Mouse (Mus musculus) layer of hippocampus, adult 8-10 months (tissue): Measurements from ENCODE around the gene Scyl3. TPM values are rescaled to one million over a fixed set of nuclear protein-coding genes. Genes with fewer than 3 reads are reported as not detected.

Experiments
- DNase-seq, 2 experiments: peaks; one replicate each; pipeline ENCODE4 v3.0.0; 2022; ENCODE audit warnings: low spot score in 2 of 2
- total RNA-seq, 4 experiments: library from RNA; stranded (reverse); gene quantifications; 2 replicates each; pipeline ENCODE4 v1.2.4; 2022

Scyl3 gene
- total RNA-seq = 10 to 100 TPM; 21.3 to 27.5 (median 25.5) TPM

DNA sequence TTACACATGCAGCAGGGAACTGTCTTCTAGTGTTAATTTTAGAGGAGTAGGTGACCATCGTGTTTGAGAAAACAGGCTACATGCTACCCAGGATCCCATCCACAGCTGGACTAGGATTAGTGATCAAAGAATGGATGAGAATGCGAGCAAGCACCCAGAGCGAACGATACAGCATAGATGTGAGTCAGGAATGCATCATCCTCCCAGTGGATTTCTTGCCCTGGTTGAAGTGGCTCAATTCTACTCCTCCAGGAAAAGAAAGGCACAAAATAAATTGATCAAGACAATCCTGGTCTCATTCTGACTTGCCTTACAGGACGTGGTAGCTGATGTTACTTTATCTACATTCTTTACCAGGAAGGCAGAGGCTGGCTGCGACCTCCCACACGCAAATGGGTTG, at the start of gene Scyl3:
Gene Scyl3 (plus strand): TSS at position 255 of the 400 bp plus-strand sequence.
- DNase-seq = no peak

DNA sequence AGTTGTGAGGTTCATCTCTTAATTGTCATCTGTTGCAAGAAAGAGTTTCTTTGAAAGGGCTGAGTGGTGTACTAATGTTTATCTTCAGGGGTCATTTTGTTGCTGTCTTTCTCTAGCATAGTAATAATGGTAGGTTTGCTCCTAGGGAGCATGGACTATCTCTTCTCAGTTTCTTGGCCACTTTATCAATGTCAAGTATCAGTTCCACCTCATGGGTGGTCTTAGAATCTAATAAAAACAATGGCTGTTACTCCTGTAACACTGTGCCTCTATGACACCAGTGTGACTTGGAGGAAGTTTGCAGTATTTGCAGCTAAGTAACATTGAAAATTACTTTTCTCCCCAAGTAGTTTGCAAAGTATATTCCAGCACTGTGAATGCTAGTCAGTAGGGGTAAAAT, 39.3 kb upstream of the Scyl3 start:
- no peak for DNase-seq

DNA sequence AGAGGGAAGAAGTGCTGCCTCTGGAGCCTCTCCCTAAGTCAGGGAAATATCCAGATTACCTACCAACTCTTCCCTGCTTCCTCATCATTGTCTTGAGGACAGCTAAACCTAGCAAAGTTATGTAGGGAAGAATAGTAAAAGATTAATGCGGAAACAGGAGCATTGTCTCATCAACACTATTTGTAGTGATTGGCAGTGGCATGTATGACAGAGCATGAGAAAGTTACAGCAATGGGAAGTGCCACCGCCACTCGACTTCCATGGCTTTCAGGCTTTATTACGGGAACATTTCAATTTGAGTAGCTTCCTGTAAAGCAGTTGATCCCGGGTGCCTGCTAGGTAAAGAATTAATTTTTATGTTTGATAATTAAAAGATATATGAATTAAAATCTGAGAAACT, 35.6 kb upstream of the Scyl3 start:
- DNase-seq = no peak

DNA sequence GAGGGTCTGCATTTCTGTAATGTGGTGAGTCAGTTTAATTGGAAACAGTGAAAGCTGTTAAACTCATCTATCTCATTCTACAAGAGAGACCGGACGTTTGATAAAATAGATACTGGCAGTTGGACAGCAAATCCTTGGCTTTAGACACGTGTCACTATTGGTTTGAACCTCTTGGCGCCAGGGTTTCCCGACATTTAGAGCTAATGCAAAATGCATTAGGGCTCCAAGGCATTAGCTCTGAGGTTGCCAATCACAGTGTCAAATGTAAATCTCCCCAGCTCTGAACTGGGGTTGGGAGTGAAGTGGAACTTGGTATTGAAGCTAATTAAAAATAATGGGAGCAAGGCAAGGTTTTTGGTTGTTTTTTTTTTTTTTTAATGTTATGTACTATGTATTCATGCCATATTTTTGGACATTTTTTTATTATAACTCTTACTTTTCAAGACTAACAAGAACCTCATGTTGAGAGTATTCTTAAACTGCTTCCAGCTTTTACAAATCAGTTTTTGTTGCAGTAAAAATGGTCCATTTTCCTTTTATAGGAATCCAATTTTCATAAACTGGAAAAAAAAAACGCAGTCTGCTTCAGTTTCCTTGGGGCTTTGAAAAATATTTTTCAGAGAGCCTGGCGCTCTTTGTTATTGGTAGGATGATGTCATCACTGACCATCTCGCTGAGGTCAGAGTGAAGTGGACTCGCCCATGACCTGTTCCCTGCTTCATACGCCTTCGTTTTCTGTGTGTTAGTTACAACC, 34.9 kb upstream of the Scyl3 start:
- DNase-seq = no peak

DNA sequence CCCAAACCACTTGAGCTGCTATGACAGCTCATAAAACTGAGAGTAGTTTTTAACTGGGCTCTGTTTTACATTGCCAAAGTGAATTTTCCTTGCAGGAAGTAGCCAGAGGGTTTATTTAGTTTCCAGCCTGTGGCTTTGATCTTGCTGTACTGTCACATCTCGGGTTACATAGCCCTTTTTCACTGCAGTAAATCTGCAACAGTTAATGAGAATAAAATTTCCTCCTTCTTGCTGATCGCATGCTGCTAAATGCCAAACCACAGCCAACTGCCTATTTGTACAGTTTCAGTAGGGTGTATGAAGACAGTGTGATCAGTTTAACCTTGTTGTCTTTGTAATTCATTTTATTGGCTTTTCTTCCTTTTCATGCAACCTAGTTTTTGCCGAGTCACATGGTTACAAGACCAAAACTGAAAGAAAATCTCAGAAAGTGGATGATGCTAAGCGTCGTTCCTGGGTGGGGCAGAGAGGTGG, 30.6 kb upstream of the Scyl3 start:
- DNase-seq = no peak

DNA sequence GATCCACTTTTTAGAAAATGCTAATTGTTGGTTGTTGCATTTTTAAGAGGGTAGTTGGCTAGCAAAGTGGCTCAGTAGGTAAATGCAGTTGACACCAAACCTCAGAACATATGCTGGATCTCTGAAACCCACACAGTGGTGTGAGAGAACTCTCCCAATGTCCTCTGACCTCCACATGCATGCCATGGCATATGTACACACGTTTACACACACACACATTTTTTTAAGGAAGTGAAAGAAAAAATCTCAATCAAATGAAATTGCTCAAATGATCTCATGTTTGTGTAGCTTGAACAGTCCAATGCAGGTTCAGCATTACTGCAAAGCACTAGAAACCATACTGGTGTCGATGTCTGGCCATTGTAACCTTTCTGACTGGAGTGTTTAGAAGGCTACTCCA, 29.3 kb upstream of the Scyl3 start:
- DNase-seq = no peak

DNA sequence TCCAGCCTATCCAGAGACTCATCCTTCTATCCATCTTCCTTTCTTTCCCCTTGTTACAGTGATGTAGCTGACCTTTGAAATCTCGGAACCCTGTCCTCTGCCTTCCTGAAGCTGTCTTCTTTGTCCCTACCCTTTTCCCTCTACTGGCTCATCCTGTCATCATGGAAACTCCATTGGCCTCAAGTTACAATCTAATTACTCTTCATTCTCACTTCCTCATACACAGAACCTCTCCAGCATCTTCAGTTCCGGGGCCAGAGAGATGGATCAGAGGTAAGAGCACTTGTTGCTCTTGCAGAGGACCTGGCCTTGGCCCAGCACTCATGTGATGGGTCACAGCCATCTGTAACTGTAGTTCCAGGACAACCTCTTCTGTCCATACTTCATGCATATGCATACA, 28.7 kb upstream of the Scyl3 start:
- DNase-seq = no peak

DNA sequence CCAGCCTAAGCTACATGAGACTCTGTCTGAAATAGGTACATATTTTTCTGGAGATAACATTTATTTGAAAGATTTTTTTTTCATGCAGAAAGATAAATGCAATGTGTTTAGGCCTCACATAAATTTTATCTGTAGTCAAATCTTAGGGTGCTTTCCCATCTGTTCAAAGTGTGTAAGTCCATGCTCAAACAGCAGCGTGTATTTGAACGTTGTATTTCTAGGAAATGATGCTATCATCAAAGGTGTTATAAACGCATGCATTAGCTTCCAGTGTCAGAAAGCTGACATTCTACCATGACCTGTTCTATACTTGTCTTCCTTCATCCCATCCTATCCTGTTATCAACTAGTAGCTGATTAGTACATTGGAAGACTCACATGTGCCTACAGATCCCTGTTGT, 25.5 kb upstream of the Scyl3 start:
- no peak for DNase-seq

DNA sequence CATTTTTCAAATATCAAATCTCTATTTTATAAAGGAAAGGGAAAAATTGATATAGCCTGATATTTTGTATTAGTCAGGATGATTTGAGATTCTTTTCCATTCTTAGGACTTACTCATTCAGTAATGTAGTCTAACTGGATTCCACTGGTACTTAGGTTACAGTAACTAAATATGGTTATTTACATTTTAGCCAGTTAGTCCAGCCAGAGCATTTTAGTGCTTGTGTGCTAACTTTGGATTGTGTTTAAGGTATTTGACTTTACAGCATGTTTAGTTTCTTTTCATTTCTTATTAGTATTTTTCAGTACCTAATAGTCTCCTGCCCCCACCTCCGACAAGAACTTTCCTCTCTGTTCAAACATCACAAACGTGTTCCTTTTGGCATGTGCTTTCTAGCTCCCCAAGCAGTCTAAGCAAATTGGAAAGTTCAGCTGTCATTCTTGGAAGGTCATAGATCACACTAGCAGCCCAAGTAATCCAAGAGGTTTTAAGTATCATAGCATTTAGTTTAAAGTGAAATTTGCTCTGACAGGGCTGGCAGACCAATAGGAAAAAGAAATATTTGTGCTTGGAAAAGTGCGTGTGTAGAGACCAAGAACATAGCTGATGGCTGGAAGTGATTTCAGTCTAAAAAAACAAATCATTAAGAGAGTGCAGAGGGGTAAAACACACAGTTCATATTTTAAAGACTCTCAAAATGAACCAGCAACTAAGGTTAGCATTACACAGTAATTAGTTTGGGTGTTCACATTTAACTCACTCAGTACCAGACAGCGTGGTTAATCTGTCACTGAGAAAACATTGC, 21.7 kb upstream of the Scyl3 start:
- no peak for DNase-seq

DNA sequence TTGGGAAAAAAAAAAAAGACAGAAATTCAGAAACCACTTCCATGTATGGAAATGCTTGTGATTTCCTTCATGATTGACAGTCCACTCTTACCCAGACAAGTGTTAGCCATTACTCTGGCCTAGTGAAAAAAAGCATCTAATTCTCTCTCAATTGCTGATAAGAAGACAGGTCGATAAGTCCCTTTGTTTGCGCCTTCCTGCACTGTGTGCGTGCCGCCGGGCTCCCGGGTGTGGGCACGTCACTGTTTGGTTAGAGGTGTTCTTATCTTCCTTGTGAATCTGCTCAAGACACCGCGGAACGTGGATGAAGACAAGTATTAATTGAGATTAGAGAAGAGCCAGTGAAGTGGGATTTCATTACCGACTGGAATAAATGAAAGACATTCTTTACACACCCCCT, 20.5 kb upstream of the Scyl3 start:
- DNase-seq = no peak

DNA sequence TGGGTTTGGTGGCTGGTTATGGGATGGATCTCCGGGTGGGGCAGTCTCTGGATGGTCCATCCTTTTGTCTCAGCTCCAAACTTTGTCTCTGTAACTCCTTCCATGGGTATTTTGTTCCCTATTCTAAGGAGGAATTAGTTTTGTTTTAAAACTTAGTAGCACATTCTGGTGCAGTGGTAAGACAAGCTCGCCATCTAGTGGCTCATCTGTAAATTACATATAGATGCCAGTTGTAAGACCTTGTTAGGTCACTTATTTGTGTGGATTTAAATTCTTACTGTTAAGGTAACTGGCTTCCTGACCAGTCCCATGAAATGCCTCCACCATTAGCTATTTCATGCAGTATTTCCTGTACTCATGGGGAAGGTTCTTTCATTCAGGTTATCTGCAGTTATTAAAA, 18.6 kb upstream of the Scyl3 start:
- no peak for DNase-seq

DNA sequence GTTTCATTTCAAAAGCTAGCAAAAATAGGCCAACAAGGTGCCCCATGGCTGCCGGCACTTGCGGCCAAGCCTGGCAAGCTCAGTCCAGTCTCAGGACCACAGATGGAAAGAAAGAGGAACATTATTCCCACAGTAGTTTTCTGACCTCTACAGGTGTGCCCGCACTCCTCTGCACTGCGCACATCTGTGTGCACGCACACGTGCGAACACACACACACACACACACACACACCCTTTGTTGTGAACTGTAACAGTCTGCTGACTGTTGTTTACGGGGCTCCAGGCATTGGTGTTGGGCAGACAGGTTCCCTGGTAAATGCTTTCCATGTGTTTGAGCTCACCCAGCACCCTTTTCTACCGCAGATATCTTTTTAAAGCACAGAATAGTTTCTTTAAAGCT, 18.1 kb upstream of the Scyl3 start:
- DNase-seq = no peak

DNA sequence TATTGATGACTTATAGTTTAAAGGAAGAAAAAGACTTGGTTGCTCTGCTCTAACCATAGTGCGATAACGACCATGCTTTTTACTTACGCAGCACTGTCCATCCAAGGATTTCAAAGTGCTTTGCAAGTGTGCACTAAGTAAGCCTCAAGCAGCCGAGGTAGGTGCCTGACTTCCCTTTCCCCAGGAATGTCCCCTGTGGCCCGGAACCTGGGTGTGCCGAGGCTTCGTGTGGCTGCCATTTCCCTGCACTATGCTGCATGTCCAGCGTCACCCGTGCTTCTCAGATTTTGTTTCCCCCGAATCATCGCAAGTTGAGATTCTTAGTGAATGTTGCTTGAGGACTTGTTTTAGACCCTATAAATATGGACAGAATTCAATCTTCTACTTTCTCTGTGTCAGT, 16.9 kb upstream of the Scyl3 start:
- DNase-seq = no peak

DNA sequence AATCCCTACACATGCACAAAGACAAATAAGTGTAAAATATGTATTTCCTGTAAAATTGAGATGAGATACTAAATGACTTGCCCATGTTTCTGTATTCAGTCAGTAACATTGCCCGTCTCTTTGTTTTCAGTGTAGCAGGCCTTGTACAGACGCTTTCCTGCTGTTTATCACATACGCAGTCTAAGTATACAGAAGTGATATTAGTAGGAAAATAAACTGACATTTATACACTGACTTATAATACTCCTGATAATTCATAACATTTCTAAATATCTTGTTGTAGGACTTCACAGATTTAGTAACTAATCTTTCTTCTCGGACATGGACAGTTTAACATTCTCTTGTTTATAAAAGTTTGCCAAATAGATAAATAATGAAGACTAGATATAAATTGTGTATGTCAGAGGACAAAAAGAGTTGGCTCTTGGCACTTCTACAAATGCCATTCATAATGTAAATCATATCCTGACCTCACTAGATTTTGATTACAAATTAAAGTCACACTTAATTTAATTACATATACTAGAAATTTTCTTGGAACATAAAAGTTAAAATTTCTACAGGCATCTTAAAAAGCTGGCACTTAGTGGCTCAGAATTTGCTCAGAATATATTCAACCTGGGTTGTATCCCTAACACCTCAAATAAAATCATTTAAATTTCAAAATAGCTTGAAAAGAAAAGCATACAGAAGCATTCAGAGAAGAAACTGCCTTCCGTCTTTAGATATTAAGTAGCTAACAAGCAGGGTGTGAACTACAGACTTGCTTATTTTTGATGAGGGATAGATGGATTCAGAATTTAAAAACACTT, 11.3 kb upstream of the Scyl3 start:
- no peak for DNase-seq

DNA sequence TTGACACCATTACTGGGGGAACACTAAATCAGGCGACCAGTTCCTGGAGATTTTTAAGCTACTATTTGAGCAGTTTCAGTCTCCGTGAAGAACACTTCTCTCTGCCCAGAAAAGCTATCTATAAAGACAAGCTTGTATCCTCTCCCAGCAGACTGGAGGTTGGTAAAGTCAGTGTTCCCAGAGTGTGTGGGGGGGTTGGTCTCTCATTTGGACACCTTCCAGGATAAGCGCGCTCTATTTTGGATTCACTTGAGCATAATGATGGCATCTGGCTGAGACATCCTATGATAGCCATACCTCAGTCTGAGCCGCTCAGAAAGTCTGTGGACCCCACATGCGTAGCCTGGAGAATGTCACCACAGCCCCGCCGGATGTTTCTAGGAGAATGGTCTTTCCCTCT, 4.8 kb upstream of the Scyl3 start:
- no peak for DNase-seq

DNA sequence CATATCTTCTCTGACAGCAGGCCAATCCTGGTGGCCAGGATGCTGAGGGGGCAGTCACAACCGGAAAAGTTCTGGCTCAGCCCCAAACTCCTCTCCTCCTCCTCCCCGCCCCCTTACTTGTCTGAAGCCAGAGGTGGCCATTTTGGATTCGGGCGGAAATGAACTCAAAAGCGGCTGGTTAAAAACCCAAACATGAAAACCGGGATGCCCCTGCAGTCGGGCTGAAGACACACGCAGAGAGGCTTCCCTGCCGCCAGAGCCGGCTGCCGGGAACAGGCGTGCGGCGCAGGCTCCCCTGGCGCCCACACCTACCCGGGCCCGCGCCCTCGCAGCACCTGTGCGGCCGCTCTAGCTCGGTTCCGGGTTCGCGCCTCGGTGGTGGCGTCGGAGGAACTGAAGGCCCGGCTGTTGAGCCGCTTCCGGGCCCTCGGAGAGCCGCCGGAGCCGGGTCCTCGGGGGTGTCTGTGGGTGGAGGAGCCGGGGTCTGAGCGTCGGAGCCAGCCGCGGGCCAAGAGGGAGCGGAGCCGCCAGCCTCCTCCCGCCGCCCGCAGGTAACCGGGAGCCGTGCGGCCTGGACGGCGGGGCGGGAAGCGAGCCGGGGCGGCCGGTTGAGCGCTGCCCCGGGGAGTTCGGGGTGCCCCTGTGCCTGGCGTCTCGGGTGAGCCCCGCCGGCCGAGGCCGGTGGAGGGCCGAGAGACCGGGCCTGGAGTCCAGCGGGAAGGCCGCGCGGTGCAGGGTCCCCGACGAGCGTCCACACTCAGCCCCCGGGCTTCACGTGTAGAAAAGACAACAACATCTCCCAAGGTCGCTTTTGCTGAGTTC, 947 bp downstream of the Scyl3 start:
- peak; percentile 84 to 88 for DNase-seq

DNA sequence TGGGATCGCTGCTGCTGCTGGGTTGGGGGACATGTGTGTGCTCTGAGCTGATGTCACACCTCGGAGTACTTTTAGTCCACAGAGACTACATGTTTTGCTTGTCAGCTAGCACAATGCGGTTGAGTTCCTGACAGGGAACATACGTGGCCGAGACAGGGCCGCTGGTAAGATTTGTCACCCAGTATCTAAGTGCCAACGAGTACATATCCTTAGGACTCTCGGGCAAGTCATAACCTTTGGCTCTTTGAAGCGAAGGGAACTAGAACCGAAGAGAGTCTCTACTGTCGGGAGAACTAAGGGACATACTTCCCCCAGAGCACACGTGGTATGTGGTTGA, 1.5 kb downstream of the Scyl3 start:
- DNase-seq = no peak

DNA sequence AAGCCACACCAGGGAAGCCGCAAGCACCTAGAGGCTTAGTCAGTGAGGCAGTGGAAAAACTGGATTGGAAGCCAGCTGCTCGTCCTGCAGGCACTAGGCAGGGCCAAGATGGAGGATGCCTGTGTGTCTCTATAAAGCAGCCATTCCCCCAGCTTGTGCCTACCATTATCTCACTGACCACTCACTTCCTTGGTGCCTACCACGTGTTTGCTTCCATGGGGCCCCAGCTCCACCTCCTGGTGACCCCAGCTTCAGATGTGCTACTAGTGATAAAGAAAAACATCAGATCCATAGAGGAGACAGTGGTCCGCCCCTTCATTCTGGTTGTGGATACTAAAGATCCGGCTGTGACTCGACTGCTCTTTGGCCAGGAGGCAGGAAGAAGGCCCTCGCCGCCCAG, 2.9 kb downstream of the Scyl3 start:
- no peak for DNase-seq

DNA sequence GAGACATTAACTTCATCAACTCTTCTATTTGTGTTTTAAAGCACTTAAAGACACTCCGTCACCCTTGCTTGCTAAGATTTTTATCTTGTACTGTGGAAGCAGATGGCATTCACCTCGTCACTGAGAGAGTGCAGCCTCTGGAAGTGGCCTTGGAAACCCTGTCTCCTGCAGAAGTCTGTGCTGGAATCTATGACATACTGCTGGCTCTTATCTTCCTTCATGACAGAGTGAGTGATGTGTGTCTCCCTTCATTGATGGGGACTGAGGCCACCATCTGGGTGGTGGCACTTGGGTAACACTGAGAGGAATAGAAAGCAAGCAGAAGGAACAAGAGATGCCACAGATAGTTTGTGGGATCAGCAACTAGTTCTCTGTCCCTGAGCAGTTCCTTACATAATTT, 5.7 kb downstream of the Scyl3 start:
- DNase-seq = no peak

DNA sequence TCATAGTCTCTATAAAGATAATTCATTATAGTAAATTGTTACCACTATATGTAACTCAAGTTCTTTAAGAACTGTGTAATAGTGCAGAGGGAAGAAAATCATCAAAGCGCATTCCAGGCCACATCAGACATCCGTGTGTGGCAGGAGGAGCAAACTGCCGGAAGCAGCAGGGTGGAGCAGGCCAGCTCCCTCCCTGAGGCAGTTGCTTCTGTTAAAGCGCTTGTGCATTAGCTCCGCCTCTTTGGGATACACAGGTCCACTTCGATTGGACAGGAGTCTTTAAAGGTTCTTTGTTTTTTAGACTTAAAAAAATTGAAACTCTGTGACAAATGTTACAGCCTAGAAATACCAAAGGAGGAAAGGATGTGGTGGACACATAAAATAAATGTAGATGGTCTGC, 13.2 kb downstream of the Scyl3 start:
- no peak for DNase-seq

DNA sequence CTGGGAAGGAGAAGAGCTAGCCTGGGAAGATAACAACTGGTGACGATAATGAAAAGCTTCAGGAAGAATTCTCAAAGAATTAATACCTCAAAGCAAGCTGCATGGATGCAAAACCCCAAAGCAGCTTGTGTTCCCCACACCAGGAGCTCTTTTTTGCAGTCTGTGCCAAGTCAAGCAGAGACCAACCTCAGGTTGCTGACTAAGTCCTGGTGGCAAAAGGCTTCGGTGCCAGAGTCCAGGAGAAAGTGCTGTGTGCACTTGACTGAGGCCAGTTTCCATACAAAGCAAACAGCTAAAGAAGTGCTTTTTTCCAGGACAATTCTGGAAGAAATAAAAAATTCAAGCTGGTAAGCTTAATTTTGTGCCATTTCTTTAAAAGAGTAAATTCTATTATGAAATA, 24.5 kb downstream of the Scyl3 start:
- no peak for DNase-seq
